Mouse (Mus musculus): ENCODE data around the gene Cdc5l. TPM values are rescaled to one million over a fixed set of nuclear protein-coding genes. Genes with fewer than 3 reads are reported as not detected.

Cdc5l gene
- polyA plus RNA-seq, 1 experiment from 2014 or later: 70.6 TPM

DNA sequence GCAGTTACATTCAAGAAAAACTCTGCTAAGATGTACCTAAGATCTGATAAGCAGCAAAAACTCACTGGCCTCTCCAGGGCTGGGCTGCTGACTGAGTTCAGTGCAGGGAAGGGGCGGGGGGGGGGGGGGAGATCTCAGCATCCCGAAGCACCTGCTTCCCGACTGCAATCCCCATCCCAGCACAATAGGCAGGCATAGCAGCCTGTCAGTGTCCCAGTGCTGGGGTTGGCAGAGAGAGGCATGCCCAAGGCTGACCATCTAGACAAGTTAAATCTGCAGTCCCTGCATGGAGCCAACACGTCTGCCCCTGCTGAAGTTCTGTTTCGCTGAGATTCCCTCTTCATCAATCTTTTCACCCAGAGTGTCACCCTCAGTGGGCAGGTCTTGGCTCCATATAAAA is 63.0 kb downstream of the Cdc5l start:
- Histone ChIP-seq H3K27ac (ENCODE audit: low read depth, low read length) (no peak overlapping the region), H3K4me3 (ENCODE audit: low read depth, low read length) (no peak overlapping the region), H3K4me1 (ENCODE audit: control insufficient read depth, insufficient read depth, low read length) (peaks cover 6% of the 10 kb centered on the region), H3K9me3 (replicated peaks; ENCODE audit: control insufficient read depth, low read length) (no peaks in the 10 kb centered on the region), H3K36me3 (ENCODE audit: control insufficient read depth, insufficient read depth, low read length) (no peaks in the 10 kb centered on the region), H3K27me3 (replicated peaks; ENCODE audit: control insufficient read depth, insufficient read depth, low read length) (no peaks in the 10 kb centered on the region), H3K4me2 (ENCODE audit: low read length) (no peak overlapping the region), H3K9ac (ENCODE audit: low read length) (no peak overlapping the region)
- peak; percentile 38; the same call in 1 of the 2 replicates for ATAC-seq
- DNase-seq (ENCODE audit: low spot score): peak; percentile 17
- 32% methylated on average over 4 of the region's 5 CpGs for WGBS

DNA sequence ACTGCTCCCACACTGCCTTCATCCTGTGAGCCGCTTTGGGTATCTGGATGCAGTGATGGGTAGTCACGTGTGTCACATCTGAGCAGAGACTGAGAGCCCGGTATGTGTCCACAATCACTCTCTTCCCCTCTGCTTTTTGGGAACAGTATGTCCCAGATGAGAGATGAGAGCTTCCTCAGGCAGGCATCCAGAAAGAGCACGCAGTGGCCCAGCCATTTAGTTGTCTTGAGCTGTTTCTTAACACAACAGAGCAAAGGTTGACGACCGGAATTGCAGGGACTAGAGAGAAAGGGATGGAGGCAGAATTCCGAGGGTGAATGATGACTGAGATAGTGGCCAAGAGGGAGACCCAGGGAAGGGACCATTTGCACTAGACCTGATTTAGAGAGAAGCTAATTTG is 68.7 kb downstream of the Cdc5l start:
- Histone ChIP-seq H3K9me3 (replicated peaks; ENCODE audit: control insufficient read depth, low read length) (no peaks in the 10 kb centered on the region), H3K36me3 (ENCODE audit: control insufficient read depth, insufficient read depth, low read length) (no peaks in the 10 kb centered on the region), H3K4me3 (ENCODE audit: low read depth, low read length) (no peak overlapping the region), H3K27ac (ENCODE audit: low read depth, low read length) (no peak overlapping the region), H3K9ac (ENCODE audit: low read length) (no peak overlapping the region), H3K4me2 (ENCODE audit: low read length) (no peak overlapping the region), H3K4me1 (ENCODE audit: control insufficient read depth, insufficient read depth, low read length) (no peaks in the 10 kb centered on the region), H3K27me3 (replicated peaks; ENCODE audit: control insufficient read depth, insufficient read depth, low read length) (no peaks in the 10 kb centered on the region)
- ATAC-seq (no peak), DNase-seq (ENCODE audit: low spot score) (no peak)
- WGBS: 76% methylated on average over 7 of the region's 7 CpGs

DNA sequence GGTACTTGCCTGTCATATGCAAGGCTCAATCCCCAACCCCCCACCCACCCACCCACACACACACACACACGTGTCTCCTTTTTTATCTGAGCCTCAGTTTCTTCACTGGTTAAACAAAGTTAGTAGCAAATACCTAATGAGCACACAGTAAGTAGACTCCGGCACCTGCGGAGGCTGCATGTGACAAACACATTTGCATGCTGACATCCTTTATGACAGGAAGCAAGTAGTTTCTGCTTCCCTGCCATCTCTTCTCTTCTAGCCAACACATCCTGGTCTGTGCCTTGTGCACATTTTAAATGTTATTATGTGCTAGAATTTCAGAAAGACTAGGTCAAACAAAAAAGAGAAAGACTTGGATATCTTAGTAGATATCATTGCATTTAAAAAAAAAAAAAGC is 72.6 kb downstream of the Cdc5l start:
- DNase-seq (ENCODE audit: low spot score) (no peak), ATAC-seq (no peak)
- Histone ChIP-seq H3K4me3 (ENCODE audit: low read depth, low read length) (no peak overlapping the region), H3K27ac (ENCODE audit: low read depth, low read length) (no peak overlapping the region), H3K27me3 (replicated peaks; ENCODE audit: control insufficient read depth, insufficient read depth, low read length) (no peaks in the 10 kb centered on the region), H3K4me2 (ENCODE audit: low read length) (no peak overlapping the region), H3K36me3 (ENCODE audit: control insufficient read depth, insufficient read depth, low read length) (no peaks in the 10 kb centered on the region), H3K9me3 (replicated peaks; ENCODE audit: control insufficient read depth, low read length) (no peaks in the 10 kb centered on the region), H3K4me1 (ENCODE audit: control insufficient read depth, insufficient read depth, low read length) (no peaks in the 10 kb centered on the region), H3K9ac (ENCODE audit: low read length) (no peak overlapping the region)
- 93% methylated on average over 3 of the region's 3 CpGs for WGBS

DNA sequence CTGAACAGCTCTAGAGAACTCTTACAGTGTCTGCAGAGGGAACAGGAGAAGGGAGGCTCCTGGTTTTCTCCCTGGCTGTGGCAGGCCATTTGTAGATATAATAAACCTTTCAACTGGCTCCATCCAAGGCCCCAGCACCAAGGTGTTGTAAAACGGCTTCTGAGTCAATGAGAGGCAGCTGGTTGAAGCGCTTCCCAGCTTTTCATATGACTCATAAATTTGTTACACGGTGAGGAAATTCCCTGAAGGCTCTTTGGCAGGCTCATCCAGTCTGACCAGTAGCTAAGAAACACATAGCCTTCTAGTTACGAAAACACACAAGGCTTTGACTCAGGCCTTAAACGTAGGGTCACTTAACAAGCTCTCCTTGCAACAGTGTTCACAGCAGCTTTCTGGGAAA is 74.1 kb downstream of the Cdc5l start:
- H3K9ac ChIP-seq (ENCODE audit: low read length): no peak overlapping the region
- WGBS: 84% methylated on average over 5 of the region's 5 CpGs
- no peaks in the 10 kb centered on the region for H3K36me3 ChIP-seq (ENCODE audit: control insufficient read depth, insufficient read depth, low read length)
- no peak overlapping the region for H3K4me3 ChIP-seq (ENCODE audit: low read depth, low read length)
- no peak overlapping the region for H3K4me2 ChIP-seq (ENCODE audit: low read length)
- H3K27ac ChIP-seq (ENCODE audit: low read depth, low read length): no peak overlapping the region
- no peaks in the 10 kb centered on the region for H3K9me3 ChIP-seq (replicated peaks; ENCODE audit: control insufficient read depth, low read length)
- DNase-seq (ENCODE audit: low spot score): no peak
- no peaks in the 10 kb centered on the region for H3K4me1 ChIP-seq (ENCODE audit: control insufficient read depth, insufficient read depth, low read length)
- no peaks in the 10 kb centered on the region for H3K27me3 ChIP-seq (replicated peaks; ENCODE audit: control insufficient read depth, insufficient read depth, low read length)
- ATAC-seq: no peak

DNA sequence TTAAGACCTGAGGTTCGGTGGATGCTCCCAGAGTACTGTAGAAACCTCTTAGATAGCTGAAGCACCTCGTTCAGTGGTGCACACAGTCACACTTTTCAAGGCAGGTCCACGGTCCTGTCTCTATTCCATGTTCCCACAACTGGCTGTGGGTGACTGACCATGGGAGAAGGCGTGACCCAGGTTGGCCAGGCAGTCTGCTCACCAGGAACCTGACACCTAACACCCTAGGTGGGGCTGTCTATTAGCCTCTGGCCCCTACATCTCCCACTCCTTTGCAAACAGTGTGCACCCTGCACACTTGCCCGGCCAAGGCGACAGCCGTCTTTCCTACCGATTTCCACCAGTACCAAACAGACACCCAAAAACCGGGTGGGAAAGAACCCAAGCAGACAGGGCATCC is 77.1 kb downstream of the Cdc5l start:
- no peak overlapping the region for H3K9ac ChIP-seq (ENCODE audit: low read length)
- no peaks in the 10 kb centered on the region for H3K9me3 ChIP-seq (replicated peaks; ENCODE audit: control insufficient read depth, low read length)
- no peaks in the 10 kb centered on the region for H3K27me3 ChIP-seq (replicated peaks; ENCODE audit: control insufficient read depth, insufficient read depth, low read length)
- ATAC-seq: no peak
- no peak overlapping the region for H3K4me3 ChIP-seq (ENCODE audit: low read depth, low read length)
- no peaks in the 10 kb centered on the region for H3K4me1 ChIP-seq (ENCODE audit: control insufficient read depth, insufficient read depth, low read length)
- no peak for DNase-seq (ENCODE audit: low spot score)
- H3K4me2 ChIP-seq (ENCODE audit: low read length): no peak overlapping the region
- no peak overlapping the region for H3K27ac ChIP-seq (ENCODE audit: low read depth, low read length)
- WGBS: 77% methylated on average over 9 of the region's 9 CpGs
- H3K36me3 ChIP-seq (ENCODE audit: control insufficient read depth, insufficient read depth, low read length): no peaks in the 10 kb centered on the region

DNA sequence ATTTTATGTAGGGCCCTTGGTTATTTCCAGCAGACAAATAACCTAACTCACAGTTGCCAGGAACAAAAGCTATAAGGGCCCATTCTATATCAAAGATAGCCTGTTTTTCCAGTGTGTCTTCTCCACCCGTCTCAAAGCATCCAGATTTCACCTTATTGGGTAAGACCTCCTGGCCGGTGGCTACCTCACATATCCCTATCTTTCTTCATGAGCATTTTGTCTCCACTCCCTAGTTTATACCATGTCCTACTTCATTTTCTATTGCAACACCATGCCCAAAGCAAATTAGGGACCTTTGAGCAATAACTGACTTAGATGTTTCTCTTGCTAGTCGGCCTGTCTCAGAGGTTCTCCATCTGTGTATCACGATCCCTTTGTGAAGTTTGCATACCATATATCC is 85.6 kb downstream of the Cdc5l start:
- Histone ChIP-seq H3K36me3 (ENCODE audit: control insufficient read depth, insufficient read depth, low read length) (no peaks in the 10 kb centered on the region), H3K9me3 (replicated peaks; ENCODE audit: control insufficient read depth, low read length) (no peaks in the 10 kb centered on the region), H3K9ac (ENCODE audit: low read length) (no peak overlapping the region), H3K4me3 (ENCODE audit: low read depth, low read length) (no peak overlapping the region), H3K27ac (ENCODE audit: low read depth, low read length) (no peak overlapping the region), H3K27me3 (replicated peaks; ENCODE audit: control insufficient read depth, insufficient read depth, low read length) (no peaks in the 10 kb centered on the region), H3K4me2 (ENCODE audit: low read length) (no peak overlapping the region), H3K4me1 (ENCODE audit: control insufficient read depth, insufficient read depth, low read length) (no peaks in the 10 kb centered on the region)
- ATAC-seq (no peak), DNase-seq (ENCODE audit: low spot score) (no peak)
- WGBS: 90% methylated on average over 4 of the region's 4 CpGs

Other genes with a start within 250 kb of the Cdc5l start
- 1.1 and 1.4 TPM in 2 replicates for gene Spats1, start 41.7 kb upstream of the Cdc5l start, polyA plus RNA-seq (2014; fragmentation: Nextera tagmentation; extraction: Ambion mirVana)
- gene Aars2, start 73.1 kb upstream of the Cdc5l start, polyA plus RNA-seq (2014; fragmentation: Nextera tagmentation; extraction: Ambion mirVana): 10.4 and 13.7 TPM in 2 replicates
- gene Tcte1, start 89.7 kb upstream of the Cdc5l start, polyA plus RNA-seq (2014; fragmentation: Nextera tagmentation; extraction: Ambion mirVana): 5.7 and 8.5 TPM in 2 replicates
- gene Tmem151b, start 115.9 kb upstream of the Cdc5l start, polyA plus RNA-seq (2014; fragmentation: Nextera tagmentation; extraction: Ambion mirVana): 19.2 and 21.2 TPM in 2 replicates
- gene Nfkbie, start 122.0 kb upstream of the Cdc5l start, polyA plus RNA-seq (2014; fragmentation: Nextera tagmentation; extraction: Ambion mirVana): 3.3 and 4.1 TPM in 2 replicates
- 99.4 and 102 TPM in 2 replicates for gene Slc35b2, start 130.1 kb upstream of the Cdc5l start, polyA plus RNA-seq (2014; fragmentation: Nextera tagmentation; extraction: Ambion mirVana)
- gene Hsp90ab1, start 139.5 kb upstream of the Cdc5l start, polyA plus RNA-seq (2014; fragmentation: Nextera tagmentation; extraction: Ambion mirVana): 1,462 and 1,472 TPM in 2 replicates
- gene Slc29a1, start 165.9 kb upstream of the Cdc5l start, polyA plus RNA-seq (2014; fragmentation: Nextera tagmentation; extraction: Ambion mirVana): 53.0 and 60.9 TPM in 2 replicates
- not detected in 2 replicates for gene Mymx, start 168.4 kb upstream of the Cdc5l start, polyA plus RNA-seq (2014; fragmentation: Nextera tagmentation; extraction: Ambion mirVana)
- gene Capn11, start 225.6 kb upstream of the Cdc5l start, polyA plus RNA-seq (2014; fragmentation: Nextera tagmentation; extraction: Ambion mirVana): 0.61 TPM in 1 of 2 replicates, not detected in the other